Mouse (Mus musculus) hindbrain, embryonic 11.5 days (tissue): ENCODE measurements around the gene Gm28230. TPM values are rescaled to one million over a fixed set of nuclear protein-coding genes. Genes with fewer than 3 reads are reported as not detected.

Experiments
- ATAC-seq: fragments of 200-750 bp; cut with Nextera tagmentation; 2 replicates; pipeline ENCODE4 v1.8.0; 2017; ENCODE audit warnings: mild to moderate bottlenecking, moderate TSS enrichment, moderate library complexity; ENCODE audit not compliant: low FRiP score
- DNase-seq: peaks from one replicate; pipeline ENCODE4 v3.0.0-alpha.2; 2015; ENCODE audit warnings: low spot score
- H3K27ac ChIP-seq: fragments of 300-500 bp; sonication (generic); 2 replicates; pipeline ENCODE4 v1.5.1; 2014; ENCODE audit warnings: mild to moderate bottlenecking, low read depth, low read length
- H3K27me3 ChIP-seq: fragments of 300-500 bp; sonication (generic); 2 replicates; pipeline ENCODE4 v1.6.1; 2014; ENCODE audit warnings: mild to moderate bottlenecking, low read length, moderate library complexity, mixed read lengths; ENCODE audit not compliant: control insufficient read depth, insufficient read depth
- H3K36me3 ChIP-seq: fragments of 300-500 bp; sonication (generic); 2 replicates; pipeline ENCODE4 v1.6.1; 2014; ENCODE audit warnings: mild to moderate bottlenecking, low read length, moderate library complexity, mixed read lengths; ENCODE audit not compliant: control insufficient read depth, insufficient read depth
- H3K4me1 ChIP-seq: fragments of 300-500 bp; sonication (generic); replicated peaks from 2 replicates; pipeline ENCODE4 v1.6.1; 2014; ENCODE audit warnings: low read length, mixed read lengths; ENCODE audit not compliant: control insufficient read depth, insufficient read depth
- H3K4me2 ChIP-seq: fragments of 300-500 bp; sonication (generic); replicated peaks from 2 replicates; pipeline ENCODE4 v1.6.1; 2014; ENCODE audit warnings: mild to moderate bottlenecking, low read depth, low read length
- H3K4me3 ChIP-seq: fragments of 300-500 bp; sonication (generic); 2 replicates; pipeline ENCODE4 v1.5.1; 2014; ENCODE audit warnings: low read depth, low read length
- H3K9ac ChIP-seq: fragments of 300-500 bp; sonication (generic); 2 replicates; pipeline ENCODE4 v1.6.1; 2014; ENCODE audit warnings: low read depth, low read length
- H3K9me3 ChIP-seq: fragments of 300-500 bp; sonication (generic); 2 replicates; pipeline ENCODE4 v1.6.1; 2016; ENCODE audit warnings: low read length; ENCODE audit not compliant: control insufficient read depth
- WGBS: fragments of 180-500 bp; shearing (Covaris S2); extraction: QIAGEN DNeasy Blood & Tissue Kit; methylation state at CpG from one replicate; pipeline ENCODE4 v1.1.7; 2014; 5-methylcytosine and 5-hydroxymethylcytosine counted together
- microRNA counts: library from miRNA; unstranded; fragments of <30 nt; microRNA quantifications from one replicate; lab custom pipeline; 2015
- polyA plus RNA-seq: library from polyadenylated mRNA; unstranded; fragments of >200 nt; fragmentation: Nextera tagmentation; extraction: Ambion mirVana; gene quantifications from 2 replicates; pipeline ENCODE4 v1.2.1, GENCODE M21; 2014

Gm28230 gene
- polyA plus RNA-seq, 1 experiment from 2014 or later, result 0.73 TPM

DNA sequence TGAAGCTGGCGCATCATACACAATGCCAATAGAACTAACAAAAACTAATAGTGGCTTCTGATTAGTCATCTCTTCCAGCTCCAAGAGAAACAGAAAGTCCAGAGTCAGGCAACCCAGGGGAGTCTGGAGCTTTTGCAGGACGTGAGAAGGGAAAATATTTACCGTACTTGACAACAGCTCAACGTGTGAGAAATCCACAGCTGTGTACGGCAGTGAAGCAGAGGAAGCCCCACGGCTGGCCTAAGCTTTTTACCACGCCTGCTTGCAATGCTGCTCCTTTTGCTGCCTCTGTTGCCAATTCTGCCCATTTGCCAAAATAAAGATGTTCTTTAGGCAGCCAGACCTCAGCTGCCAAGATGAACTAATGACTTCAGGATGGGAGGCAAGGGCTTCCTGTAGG lies 69.0 kb downstream of the Gm28230 start:
- H3K27ac ChIP-seq, result no peak overlapping the region
- 71% methylated on average over 7 of the region's 7 CpGs for WGBS
- no peaks in the 10 kb centered on the region for H3K36me3 ChIP-seq
- no peak overlapping the region for H3K4me2 ChIP-seq
- H3K9ac ChIP-seq, result no peak overlapping the region
- H3K4me3 ChIP-seq, result no peak overlapping the region
- no peaks in the 10 kb centered on the region for H3K9me3 ChIP-seq
- H3K27me3 ChIP-seq, result no peaks in the 10 kb centered on the region
- DNase-seq, result no peak
- no peaks in the 10 kb centered on the region for H3K4me1 ChIP-seq
- ATAC-seq, result no peak

MicroRNAs within 50 kb of the gene (microRNA counts, 519-probe panel; counts per million panel counts)
- microRNA mmu-miR-10b (lab: Ali Mortazavi, UCI), result 5,706 counts per million, percentile 83 among the panel's probes with 10 or more counts

Other genes with a start within 250 kb of the Gm28230 start
- 55.9 and 62.8 TPM in 2 replicates for gene Lnpk, start 147.3 kb upstream of the Gm28230 start, polyA plus RNA-seq
- gene Evx2, start 67.2 kb upstream of the Gm28230 start, polyA plus RNA-seq, result 1.6 and 2.4 TPM in 2 replicates
- gene Hoxd13, start 58.4 kb upstream of the Gm28230 start, polyA plus RNA-seq, result 0.15 TPM in 1 of 2 replicates, not detected in the other
- gene Hoxd12, start 51.7 kb upstream of the Gm28230 start, polyA plus RNA-seq, result not detected in 2 replicates
- gene Hoxd11, start 47.2 kb upstream of the Gm28230 start, polyA plus RNA-seq, result not detected in 2 replicates
- gene Hoxd10, start 34.8 kb upstream of the Gm28230 start, polyA plus RNA-seq, result 0.13 TPM in 1 of 2 replicates, not detected in the other
- 0.11 TPM in 1 of 2 replicates, not detected in the other for gene Hoxd9, start 29.0 kb upstream of the Gm28230 start, polyA plus RNA-seq
- gene Hoxd8, start 22.1 kb upstream of the Gm28230 start, polyA plus RNA-seq, result 0.19 and 0.50 TPM in 2 replicates
- gene Hoxd3, start 14.8 kb upstream of the Gm28230 start, polyA plus RNA-seq, result 49.5 and 58.0 TPM in 2 replicates
- gene Hoxd4, start 14.8 kb upstream of the Gm28230 start, polyA plus RNA-seq, result 3.3 and 3.7 TPM in 2 replicates
- 1.5 and 1.7 TPM in 2 replicates for gene Hoxd1, start 36.3 kb downstream of the Gm28230 start, polyA plus RNA-seq
- gene Mtx2, start 99.1 kb downstream of the Gm28230 start, polyA plus RNA-seq, result 149 and 154 TPM in 2 replicates